20 mouse cellular contexts compared by ENCODE assay signal in genomic region chr8:93950133-93950532, GRCm38 (mm10).
DNase-seq lines count a peak whose midpoint lies in the region; ATAC-seq and TF ChIP-seq lines count a peak whose summit lies in the region.
"Had no signal": no experiment of that assay in that cellular context is flagged by ENCODE, and none has a peak within 500 bp of the region (broad histone marks: within the 10 kb centered on the region; RNA-seq: fewer than 3 reads in every experiment).

No protein-coding gene starts in this region.

- H3K27me3 ChIP-seq in stomach, embryonic 16.5 days (ENCODE audit: control insufficient read depth, insufficient read depth, low read length) = no peaks in the 10 kb centered on the region
- H3K27me3 ChIP-seq in stomach, postnatal 0 days (ENCODE audit: control insufficient read depth, insufficient read depth, low read length) = no peaks in the 10 kb centered on the region
- H3K27me3 ChIP-seq: embryonic facial prominence, embryonic 12.5 days; embryonic facial prominence, embryonic 15.5 days; hindbrain, embryonic 12.5 days; hindbrain, embryonic 15.5 days had no signal

- H3K27ac ChIP-seq in stomach, embryonic 16.5 days (ENCODE audit: low read length) = no peak overlapping the region
- no peak overlapping the region for H3K27ac ChIP-seq in stomach, postnatal 0 days (replicated peaks)
- H3K27ac ChIP-seq: embryonic facial prominence, embryonic 12.5 days; embryonic facial prominence, embryonic 15.5 days; hindbrain, embryonic 12.5 days; hindbrain, embryonic 15.5 days had no signal

- WGBS in stomach, embryonic 16.5 days = 71% methylated on average over 14 of the region's 14 CpGs
- 75% methylated on average over 14 of the region's 14 CpGs for WGBS in stomach, postnatal 0 days

- H3K9ac ChIP-seq in stomach, embryonic 16.5 days (ENCODE audit: low read length) = 0 out of 2 replicates have a peak overlapping the region, but pooled peaks have one; percentile 1
- H3K9ac ChIP-seq in stomach, postnatal 0 days (ENCODE audit: low read length) = no peak overlapping the region
- H3K9ac ChIP-seq: embryonic facial prominence, embryonic 12.5 days; embryonic facial prominence, embryonic 15.5 days; forebrain, postnatal 0 days; hindbrain, embryonic 12.5 days; hindbrain, embryonic 15.5 days had no signal

- H3K4me1 ChIP-seq in stomach, embryonic 16.5 days (ENCODE audit: control insufficient read depth, insufficient read depth, low read length) = no peaks in the 10 kb centered on the region
- no peaks in the 10 kb centered on the region for H3K4me1 ChIP-seq in stomach, postnatal 0 days (replicated peaks; ENCODE audit: control insufficient read depth, insufficient read depth)
- H3K4me1 ChIP-seq: embryonic facial prominence, embryonic 12.5 days; embryonic facial prominence, embryonic 15.5 days; hindbrain, embryonic 12.5 days; hindbrain, embryonic 15.5 days had no signal

- TF ChIP-seq EP300 in stomach, postnatal 0 days (optimal IDR thresholded peaks at IDR 0.05) = no peak

- H3K36me3 ChIP-seq in stomach, embryonic 16.5 days (ENCODE audit: control insufficient read depth, insufficient read depth, low read length) = no peaks in the 10 kb centered on the region
- H3K36me3 ChIP-seq in stomach, postnatal 0 days (ENCODE audit: control insufficient read depth, insufficient read depth, low read length) = no peaks in the 10 kb centered on the region; the same call in 1 of the 2 replicates

- no peak for DNase-seq in cerebellum, postnatal 4 days (ENCODE audit: low spot score in 2 of 2)
- peak; percentile 59 to 61 for DNase-seq in cerebellum, adult 18-20 months
- DNase-seq in cerebellum, postnatal 14 days = no peak
- no peak for DNase-seq in stomach, postnatal 0 days (ENCODE audit: low spot score)
- peak; percentile 62 for DNase-seq in cerebellum, postnatal 25 days
- DNase-seq: adrenal gland, postnatal 10 days; adrenal gland, postnatal 36 days; forebrain, postnatal 0 days; heart, adult 11 months; kidney, adult 2 months had no signal

- no peak overlapping the region for H3K4me2 ChIP-seq in stomach, embryonic 16.5 days (ENCODE audit: low read depth, low read length)
- no peak overlapping the region for H3K4me2 ChIP-seq in stomach, postnatal 0 days (replicated peaks; ENCODE audit: low read depth)
- H3K4me2 ChIP-seq: embryonic facial prominence, embryonic 12.5 days; embryonic facial prominence, embryonic 15.5 days; heart, embryonic 11.5 days; hindbrain, embryonic 12.5 days; hindbrain, embryonic 15.5 days had no signal

- peak; percentile 34; the same call in 1 of the 2 replicates for ATAC-seq in cerebellum, adult (ENCODE audit: insufficient number of reproducible peaks, low FRiP score, low TSS enrichment)
- no peak for ATAC-seq in stomach, embryonic 16.5 days (ENCODE audit: insufficient read depth, low FRiP score)
- ATAC-seq in stomach, postnatal 0 days (ENCODE audit: low FRiP score, low TSS enrichment) = no peak
- ATAC-seq in activated CD4-positive, CD25-positive, alpha-beta regulatory T cell, adult 4 months = no peak
- ATAC-seq: forebrain, embryonic 14.5 days; forebrain, postnatal 0 days; intestine, postnatal 0 days had no signal

- H3K4me3 ChIP-seq in stomach, embryonic 16.5 days (replicated peaks; ENCODE audit: low read length) = no peak overlapping the region
- H3K4me3 ChIP-seq in stomach, postnatal 0 days (ENCODE audit: low read depth, low read length) = no peak overlapping the region
- H3K4me3 ChIP-seq: embryonic facial prominence, embryonic 12.5 days; embryonic facial prominence, embryonic 15.5 days; hindbrain, embryonic 12.5 days; hindbrain, embryonic 15.5 days had no signal

- no peak for TF ChIP-seq CTCF in stomach, postnatal 0 days (IDR thresholded peaks at IDR 0.05; ENCODE audit: low read depth)

- H3K9me3 ChIP-seq in stomach, embryonic 16.5 days (replicated peaks; ENCODE audit: control insufficient read depth, low read length) = no peaks in the 10 kb centered on the region
- no peaks in the 10 kb centered on the region for H3K9me3 ChIP-seq in stomach, postnatal 0 days (ENCODE audit: control insufficient read depth, low read length)
- H3K9me3 ChIP-seq: embryonic facial prominence, embryonic 12.5 days; embryonic facial prominence, embryonic 15.5 days; hindbrain, embryonic 12.5 days; hindbrain, embryonic 15.5 days had no signal

Comparison
In these comparisons a context has a peak if more than half of its experiments do, and no peak if none do; other contexts are left out.
1. DNase-seq: peak in cerebellum, adult 18-20 months (2 of 2) and cerebellum, postnatal 25 days (2 of 2); none in cerebellum, postnatal 4 days (0 of 2), cerebellum, postnatal 14 days (0 of 2) and stomach, postnatal 0 days (single experiment).